Mouse (Mus musculus): ENCODE results near the gene Ubxn4.
"Not testable (repeated sequence)": the region's sequence is repeated elsewhere in the genome, so short reads cannot be mapped to it uniquely, and the experiment has no call there.

Ubxn4 gene

DNA sequence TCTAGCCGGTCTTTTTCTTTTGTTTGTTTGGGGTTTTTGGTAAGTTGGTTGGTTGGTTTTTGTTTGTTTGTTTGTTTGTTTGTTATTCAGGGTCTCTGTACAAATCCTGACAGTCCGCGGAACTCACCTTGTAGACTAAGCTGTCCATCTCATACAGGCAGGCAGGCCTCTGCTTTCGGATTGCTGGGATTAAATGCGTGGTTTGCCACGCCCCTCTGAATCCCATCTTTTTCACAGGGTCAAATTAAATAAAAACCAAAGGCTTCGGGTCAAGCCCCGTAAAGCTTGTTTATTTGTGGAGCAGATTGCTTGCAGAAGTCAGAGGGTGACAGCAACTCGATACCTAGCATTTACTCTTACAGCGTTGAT is at the start of gene Ubxn4:
Ubxn4 (plus strand) TSS at position 338 of the 369 bp plus-strand sequence.
- no peak for DNase-seq (ENCODE audit: low spot score in 2 of 2)

GRCm38 (mm10) chr1:128194011-128194410 is 49.8 kb upstream of the Ubxn4 start:
- no peak for DNase-seq (ENCODE audit: low spot score in 2 of 2)

DNA sequence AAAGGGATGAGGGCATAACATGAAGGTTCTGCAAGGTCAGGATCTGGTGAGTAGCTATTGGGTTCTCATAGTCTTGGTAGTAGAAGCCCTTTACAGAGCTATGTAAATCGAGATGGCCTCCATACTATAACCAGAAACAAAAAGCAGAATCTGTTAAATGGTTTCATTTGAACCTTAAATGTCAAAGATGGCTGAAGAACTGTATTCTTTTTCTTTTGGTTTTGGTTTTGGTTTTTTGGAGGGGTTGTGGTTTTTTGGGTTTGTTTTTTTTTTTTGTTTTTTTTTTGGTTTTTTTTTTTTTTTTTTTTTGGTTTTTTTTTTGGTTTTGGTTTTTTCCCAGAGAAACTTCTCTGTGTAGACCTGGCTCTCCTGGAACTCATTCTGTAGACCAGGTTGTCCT is 46.4 kb upstream of the Ubxn4 start:
- DNase-seq (ENCODE audit: low spot score in 2 of 2), result no peak

DNA sequence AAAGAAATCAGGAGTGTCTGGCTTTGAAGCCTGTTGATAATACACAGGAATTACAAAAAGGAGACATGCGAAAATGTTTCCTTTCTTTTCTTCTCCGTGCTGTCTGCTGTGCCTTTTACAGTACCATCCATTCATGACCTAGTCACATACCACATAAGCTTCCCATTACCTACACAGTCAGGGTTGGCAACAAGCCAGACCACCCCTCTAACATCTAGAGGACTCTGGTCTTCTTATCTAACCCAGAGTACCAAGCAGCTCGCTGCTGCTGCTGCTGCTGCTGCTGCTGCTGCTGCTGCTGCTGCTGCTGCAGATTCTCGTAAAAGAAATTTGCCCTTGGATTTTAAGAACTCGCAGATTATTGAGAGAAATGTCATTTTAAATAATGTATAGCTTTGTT is 30.5 kb upstream of the Ubxn4 start:
- DNase-seq (ENCODE audit: low spot score in 2 of 2), result peak in 1 of 2 experiments; percentile 4

GRCm38 (mm10) chr1:128221886-128222285 is 21.9 kb upstream of the Ubxn4 start:
- no peak for DNase-seq (ENCODE audit: low spot score in 2 of 2)

- no peak for DNase-seq (ENCODE audit: low spot score in 2 of 2)
Measured at GRCm38 (mm10) chr1:128223304-128223703, 20.5 kb upstream of the Ubxn4 start.

- DNase-seq (ENCODE audit: low spot score in 2 of 2), result no peak
Measured at GRCm38 (mm10) chr1:128235181-128235580, 8.6 kb upstream of the Ubxn4 start.

GRCm38 (mm10) chr1:128243996-128244726 is 397 bp downstream of the Ubxn4 start:
- DNase-seq (ENCODE audit: low spot score in 2 of 2), result peak; percentile 97

DNA sequence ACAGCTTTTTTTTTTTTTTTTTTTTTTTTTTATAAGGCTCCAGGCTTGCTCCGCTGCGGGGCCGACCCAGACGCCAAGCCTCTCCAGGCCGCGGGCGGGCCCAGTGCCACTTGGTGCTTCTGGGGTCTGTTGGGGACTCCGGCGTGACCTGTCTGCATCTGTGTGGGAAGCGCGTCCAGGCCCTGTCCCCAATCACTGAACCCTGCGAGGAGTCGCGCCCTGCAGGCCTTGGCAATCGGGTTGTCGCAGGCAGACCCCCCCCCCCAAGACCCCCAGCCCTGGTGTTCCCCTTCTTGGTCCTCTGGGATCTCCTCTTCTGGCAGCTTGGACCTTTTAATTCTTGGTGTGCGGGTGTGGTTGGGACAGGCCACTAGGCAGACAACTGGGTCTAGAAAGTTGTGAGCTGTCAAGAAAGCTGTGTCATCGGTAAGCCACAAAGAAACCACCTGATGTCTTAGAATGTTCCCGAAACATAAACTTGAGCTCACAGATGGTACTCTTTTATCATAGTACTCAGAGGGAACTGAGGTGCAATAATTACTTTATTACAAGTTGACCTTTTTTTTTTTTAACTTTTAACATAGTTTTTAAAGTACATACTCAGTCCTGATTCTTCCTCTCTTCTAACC is 1.1 kb downstream of the Ubxn4 start:
- DNase-seq (ENCODE audit: low spot score in 2 of 2), result peak; percentile 12 to 29

GRCm38 (mm10) chr1:128267061-128267460 is 23.3 kb downstream of the Ubxn4 start:
- DNase-seq (ENCODE audit: low spot score in 2 of 2), result not testable (repeated sequence)

DNA sequence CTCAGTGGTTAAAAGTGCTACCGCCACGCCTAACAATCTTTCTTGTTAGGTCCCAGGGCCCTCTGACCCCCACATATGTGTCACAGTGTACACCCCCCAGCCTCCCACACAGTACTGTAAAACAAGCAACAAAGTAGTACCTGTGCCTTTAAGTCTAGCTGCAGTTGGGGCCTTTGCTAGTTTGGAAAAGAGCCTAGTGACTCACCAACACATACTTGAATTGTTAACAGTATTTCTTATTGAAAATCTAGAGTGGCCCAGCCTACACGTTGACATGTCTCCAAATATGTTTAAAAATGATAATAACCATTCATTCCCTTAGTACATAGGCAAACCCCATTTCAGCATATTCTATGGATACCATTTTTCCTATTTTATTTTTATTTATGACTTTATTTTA is 27.0 kb downstream of the Ubxn4 start:
- DNase-seq (ENCODE audit: low spot score in 2 of 2), result no peak

DNA sequence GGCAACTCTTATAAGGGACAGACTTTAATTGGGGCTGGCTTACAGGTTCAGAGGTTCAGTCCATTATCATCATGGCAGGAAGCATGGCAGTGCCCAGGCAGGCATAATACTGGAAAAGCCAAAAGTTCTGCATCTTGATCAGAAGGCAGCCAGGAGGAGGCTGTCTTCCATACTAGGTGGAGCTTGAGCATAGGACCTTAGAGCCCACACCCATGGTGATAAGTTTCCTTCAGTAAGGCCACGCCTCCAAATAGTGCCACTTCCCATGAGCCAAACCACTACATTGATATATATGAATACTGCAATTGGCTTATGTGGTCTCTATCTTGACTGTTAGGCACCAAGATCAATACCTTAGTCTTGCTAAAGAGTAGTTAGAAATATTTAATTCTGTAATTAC is 32.1 kb downstream of the Ubxn4 start:
- DNase-seq (ENCODE audit: low spot score in 2 of 2), result no peak

GRCm38 (mm10) chr1:128278563-128278962 is 34.8 kb downstream of the Ubxn4 start:
- no peak for DNase-seq (ENCODE audit: low spot score in 2 of 2)

- DNase-seq (ENCODE audit: low spot score in 2 of 2), result no peak
Measured at GRCm38 (mm10) chr1:128281753-128282152, 38.0 kb downstream of the Ubxn4 start.

GRCm38 (mm10) chr1:128282924-128283323 is 39.2 kb downstream of the Ubxn4 start:
- no peak for DNase-seq (ENCODE audit: low spot score in 2 of 2)

DNA sequence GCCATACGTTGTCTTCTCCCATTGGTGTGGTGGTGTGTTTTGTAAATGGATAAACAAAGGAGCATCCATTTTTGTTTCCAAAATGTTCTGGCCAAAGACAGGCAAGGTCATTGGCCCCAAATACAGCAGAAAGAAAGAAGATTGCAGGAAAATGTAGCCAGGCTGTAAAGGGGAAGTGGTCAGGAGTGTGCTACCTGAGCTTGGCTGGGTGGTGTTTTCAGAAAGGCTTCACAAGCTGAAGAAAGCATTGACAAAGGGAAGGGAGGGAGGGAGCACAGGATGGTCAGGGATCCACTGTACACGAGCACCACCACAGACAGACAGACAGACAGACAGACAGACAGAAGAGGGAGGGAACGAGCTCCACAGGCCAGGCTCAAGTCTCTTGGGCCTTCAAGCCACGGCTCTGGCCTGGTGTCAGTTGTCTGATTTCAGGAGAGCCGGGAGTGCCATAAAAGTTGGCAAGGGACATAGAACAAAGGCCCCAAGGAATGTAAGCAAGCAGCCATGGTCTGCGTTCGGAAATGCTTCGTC is 40.5 kb downstream of the Ubxn4 start:
- no peak for DNase-seq (ENCODE audit: low spot score in 2 of 2)

- DNase-seq (ENCODE audit: low spot score in 2 of 2), result no peak
Measured at GRCm38 (mm10) chr1:128285136-128285535, 41.4 kb downstream of the Ubxn4 start.

DNA sequence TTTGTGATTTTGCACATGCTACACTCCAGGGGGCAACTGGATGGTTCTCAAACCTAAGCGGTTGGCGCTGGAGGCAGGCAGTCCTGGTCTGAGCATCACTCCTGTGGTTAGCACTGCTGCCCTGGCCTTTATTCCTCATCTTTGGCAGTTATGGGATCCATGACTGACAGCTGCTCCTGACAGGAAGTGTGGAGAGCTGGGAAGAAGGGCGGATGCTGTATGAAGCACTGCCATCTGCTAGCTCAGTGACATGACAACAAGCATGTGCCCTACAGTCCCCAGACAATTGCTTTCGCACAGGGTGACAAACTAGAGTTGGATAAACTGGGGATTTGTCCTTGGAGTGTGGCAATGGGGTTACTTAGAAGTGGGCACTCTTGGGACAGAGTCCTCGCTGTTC is 46.5 kb downstream of the Ubxn4 start:
- no peak for DNase-seq (ENCODE audit: low spot score in 2 of 2)

- no peak for DNase-seq (ENCODE audit: low spot score in 2 of 2)
Measured at GRCm38 (mm10) chr1:128293524-128293923, 49.8 kb downstream of the Ubxn4 start.

DNA sequence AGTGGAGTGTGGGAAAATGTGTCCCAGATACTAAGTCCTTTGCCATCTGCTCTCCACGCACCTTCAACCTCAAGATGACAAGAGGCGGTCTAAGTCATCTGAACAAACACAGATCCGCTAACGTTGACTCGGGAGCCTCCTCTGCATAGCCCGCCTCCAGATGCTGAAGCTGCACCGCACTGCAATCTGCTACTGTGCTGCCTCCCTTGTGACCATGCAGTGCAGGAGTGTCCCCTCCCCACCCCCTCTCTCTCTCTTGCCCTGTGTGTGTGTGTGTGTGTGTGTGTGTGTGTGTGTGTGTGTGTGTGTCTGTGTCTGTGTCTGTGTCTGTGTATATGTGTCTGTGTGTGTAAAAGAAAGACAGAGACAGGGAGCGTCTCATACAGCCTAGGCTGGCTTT is 51.5 kb downstream of the Ubxn4 start:
- no peak for DNase-seq (ENCODE audit: low spot score in 2 of 2)

GRCm38 (mm10) chr1:128295717-128296528 is 52.2 kb downstream of the Ubxn4 start:
- no peak for DNase-seq (ENCODE audit: low spot score in 2 of 2)

DNA sequence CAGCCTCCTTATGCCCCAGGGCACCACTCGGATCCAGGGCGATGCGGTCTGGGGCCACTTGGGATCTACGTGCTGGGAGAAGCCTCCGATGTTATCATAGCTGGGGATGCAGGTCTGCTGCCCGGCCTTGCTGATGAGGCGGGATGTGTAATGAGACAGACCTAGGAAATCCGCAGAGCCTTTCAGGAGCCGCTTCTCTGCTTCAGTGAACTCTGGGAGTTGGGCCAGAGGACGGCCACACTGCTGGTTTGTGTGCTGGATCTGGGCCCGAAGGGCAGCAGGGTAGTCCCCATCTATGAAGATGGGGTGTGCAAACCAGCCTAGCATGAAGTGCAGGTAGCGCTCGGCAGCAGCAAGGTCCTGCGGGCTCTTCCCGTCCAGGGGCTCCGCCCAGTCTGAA is 60.1 kb downstream of the Ubxn4 start:
- no peak for DNase-seq (ENCODE audit: low spot score in 2 of 2)

Measured in spleen, postnatal 36 days (tissue).